Mouse (Mus musculus) adipocyte (in vitro differentiated cells): Measurements from ENCODE around the gene Trim27.

Source experiments
- DNase-seq: peaks from one replicate; pipeline ENCODE4 v3.0.0-alpha.2; 2016; ENCODE audit warnings: low spot score

The Trim27 gene

GRCm38 (mm10) chr13:21179367-21179723 lies at the start of gene Trim27:
Gene Trim27 (plus strand): TSS chr13:21179445.
- no peak for DNase-seq

GRCm38 (mm10) chr13:21142421-21142820 lies 36.8 kb upstream of the Trim27 start:
- no peak for DNase-seq

GRCm38 (mm10) chr13:21145767-21146166 lies 33.5 kb upstream of the Trim27 start, which contains the start of gene Olfr1368:
Gene Olfr1368 (minus strand): TSS chr13:21145867.
- DNase-seq = no peak

- DNase-seq = no peak
These were observed 23.4 kb upstream of the Trim27 start for GRCm38 (mm10) chr13:21155888-21156287.

GRCm38 (mm10) chr13:21158071-21158470 lies 21.2 kb upstream of the Trim27 start:
- DNase-seq = no peak

- DNase-seq = peak; percentile 73
These were observed 20.3 kb upstream of the Trim27 start for GRCm38 (mm10) chr13:21158785-21159474.

GRCm38 (mm10) chr13:21159475-21159819 lies 19.8 kb upstream of the Trim27 start:
- DNase-seq = no peak

GRCm38 (mm10) chr13:21160041-21160511 lies 19.2 kb upstream of the Trim27 start:
- no peak for DNase-seq

- peak; percentile 94 for DNase-seq
These were observed 18.3 kb upstream of the Trim27 start for GRCm38 (mm10) chr13:21160657-21161590.

GRCm38 (mm10) chr13:21161591-21161990 lies 17.7 kb upstream of the Trim27 start:
- DNase-seq = no peak

- no peak for DNase-seq
These were observed 16.7 kb upstream of the Trim27 start for GRCm38 (mm10) chr13:21162591-21162990.

- DNase-seq = peak; percentile 85
These were observed 12.0 kb upstream of the Trim27 start for GRCm38 (mm10) chr13:21166936-21167909.

GRCm38 (mm10) chr13:21167910-21168300 lies 11.3 kb upstream of the Trim27 start:
- peak; percentile 70 for DNase-seq

GRCm38 (mm10) chr13:21168371-21169011 lies 10.8 kb upstream of the Trim27 start:
- peak; percentile 55 for DNase-seq

GRCm38 (mm10) chr13:21169121-21169656 lies 10.1 kb upstream of the Trim27 start:
- peak; percentile 37 for DNase-seq

GRCm38 (mm10) chr13:21169657-21170430 lies 9.4 kb upstream of the Trim27 start:
- peak; percentile 85 for DNase-seq

GRCm38 (mm10) chr13:21170431-21171155 lies 8.7 kb upstream of the Trim27 start:
- DNase-seq = no peak

GRCm38 (mm10) chr13:21171156-21171530 lies 8.1 kb upstream of the Trim27 start:
- no peak for DNase-seq

- DNase-seq = peak; percentile 54
These were observed 7.6 kb upstream of the Trim27 start for GRCm38 (mm10) chr13:21171600-21172150.
